Mouse (Mus musculus) embryo, embryonic 11 days (tissue): ENCODE results near the gene Atf2.
A peak's percentile ranks its signal among the peaks of the same experiment; 100 is the strongest.
"Not testable (repeated sequence)": the region's sequence is repeated elsewhere in the genome, so short reads cannot be mapped to it uniquely, and the experiment has no call there.

Source experiments
- DNase-seq: peaks from one replicate; pipeline ENCODE4 v3.0.0-alpha.2; 2015

Atf2 gene

GRCm38 (mm10) chr2:73877891-73878290 lies 14.5 kb downstream of the Atf2 start:
- DNase-seq = no peak

- peak; percentile 16 for DNase-seq
These were observed 24.5 kb downstream of the Atf2 start for GRCm38 (mm10) chr2:73867764-73868487.

- no peak for DNase-seq
These were observed 32.3 kb downstream of the Atf2 start for GRCm38 (mm10) chr2:73860046-73860624.

GRCm38 (mm10) chr2:73857352-73857751 lies 35.1 kb downstream of the Atf2 start:
- no peak for DNase-seq

GRCm38 (mm10) chr2:73856246-73856645 lies 36.2 kb downstream of the Atf2 start:
- DNase-seq = no peak

- DNase-seq = no peak
These were observed 57.9 kb downstream of the Atf2 start for GRCm38 (mm10) chr2:73834406-73835015.

GRCm38 (mm10) chr2:73833284-73833683 lies 59.2 kb downstream of the Atf2 start:
- DNase-seq = no peak

GRCm38 (mm10) chr2:73818742-73819141 lies 73.7 kb downstream of the Atf2 start:
- no peak for DNase-seq

GRCm38 (mm10) chr2:73807609-73808008 lies 84.8 kb downstream of the Atf2 start:
- DNase-seq = no peak

- DNase-seq = not testable (repeated sequence)
These were observed 92.3 kb downstream of the Atf2 start for GRCm38 (mm10) chr2:73800127-73800526.

- DNase-seq = no peak
These were observed 93.7 kb downstream of the Atf2 start for GRCm38 (mm10) chr2:73798786-73799185.

- DNase-seq = no peak
These were observed 94.3 kb downstream of the Atf2 start for GRCm38 (mm10) chr2:73798136-73798535.

- DNase-seq = peak; percentile 63
These were observed 100.4 kb downstream of the Atf2 start for GRCm38 (mm10) chr2:73791846-73792630.

GRCm38 (mm10) chr2:73790332-73790731 lies 102.1 kb downstream of the Atf2 start:
- DNase-seq = no peak

- no peak for DNase-seq
These were observed 104.0 kb downstream of the Atf2 start for GRCm38 (mm10) chr2:73788395-73788794.

- no peak for DNase-seq
These were observed 110.0 kb downstream of the Atf2 start for GRCm38 (mm10) chr2:73782371-73782905.

GRCm38 (mm10) chr2:73780321-73781010 lies 112.0 kb downstream of the Atf2 start:
- no peak for DNase-seq

- no peak for DNase-seq
These were observed 112.6 kb downstream of the Atf2 start for GRCm38 (mm10) chr2:73779796-73780195.

GRCm38 (mm10) chr2:73779016-73779595 lies 113.3 kb downstream of the Atf2 start:
- DNase-seq = no peak

- peak; percentile 27 for DNase-seq
These were observed 115.5 kb downstream of the Atf2 start for GRCm38 (mm10) chr2:73776936-73777335.

GRCm38 (mm10) chr2:73775683-73776310 lies 116.6 kb downstream of the Atf2 start:
- no peak for DNase-seq
